Mouse (Mus musculus): ENCODE results near the gene Trp73.
A peak's percentile ranks its signal among the peaks of the same experiment; 100 is the strongest.

Gene Trp73

DNA sequence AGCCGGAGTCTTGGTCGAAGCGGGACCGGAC lies at the start of gene Trp73:
Gene Trp73, minus strand, starts transcription at position 27 of the 31 bp plus-strand sequence.
- no peak for DNase-seq (ENCODE audit: extremely low spot score)

DNA sequence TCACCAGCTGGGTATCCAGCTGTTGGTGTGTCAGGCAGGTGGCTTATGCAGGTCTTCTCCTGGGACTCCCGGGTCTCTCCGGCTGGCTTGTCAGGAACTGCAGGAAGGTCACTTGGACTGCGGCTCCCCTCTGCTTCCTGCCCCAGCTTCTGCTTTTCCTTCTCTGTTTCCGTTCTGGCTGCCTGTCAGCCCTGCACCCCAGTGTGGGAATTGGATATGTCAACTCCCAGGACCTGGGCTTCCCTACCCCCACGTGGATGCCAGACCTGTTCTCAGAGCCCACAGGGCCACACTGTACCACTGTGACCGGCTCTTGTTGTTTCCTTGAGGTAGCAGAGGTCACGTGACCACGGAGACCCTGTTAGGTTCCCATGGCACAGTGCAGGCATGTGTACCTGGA lies 48.9 kb upstream of the Trp73 start:
- DNase-seq (ENCODE audit: extremely low spot score), result no peak

DNA sequence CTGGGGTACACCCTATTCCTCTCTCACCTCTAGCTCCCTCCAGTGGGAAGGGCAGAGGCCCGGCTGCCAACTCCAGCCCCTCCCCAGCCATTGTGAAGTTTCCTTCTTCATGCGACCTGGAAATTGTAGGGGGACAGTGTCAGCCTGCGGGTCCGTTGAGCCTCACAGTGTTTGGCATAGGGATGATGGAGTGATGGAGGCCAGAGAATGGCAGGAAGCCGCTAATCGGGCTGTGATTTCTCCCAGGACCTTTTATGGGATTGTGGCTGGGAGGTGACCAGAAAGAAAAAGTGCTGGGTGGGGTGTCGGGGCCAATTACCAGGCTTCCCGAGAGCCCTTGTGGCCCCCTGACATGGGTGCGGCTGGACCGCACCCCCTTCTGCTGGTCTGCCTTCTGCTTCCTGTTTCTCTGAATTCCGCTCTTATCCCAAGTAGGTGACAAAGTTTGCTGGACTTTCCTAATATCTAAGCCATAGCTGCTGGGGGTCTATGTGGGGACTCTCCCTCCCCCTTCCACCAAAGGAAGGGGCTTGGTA lies 46.1 kb upstream of the Trp73 start:
- DNase-seq (ENCODE audit: extremely low spot score), result no peak

DNA sequence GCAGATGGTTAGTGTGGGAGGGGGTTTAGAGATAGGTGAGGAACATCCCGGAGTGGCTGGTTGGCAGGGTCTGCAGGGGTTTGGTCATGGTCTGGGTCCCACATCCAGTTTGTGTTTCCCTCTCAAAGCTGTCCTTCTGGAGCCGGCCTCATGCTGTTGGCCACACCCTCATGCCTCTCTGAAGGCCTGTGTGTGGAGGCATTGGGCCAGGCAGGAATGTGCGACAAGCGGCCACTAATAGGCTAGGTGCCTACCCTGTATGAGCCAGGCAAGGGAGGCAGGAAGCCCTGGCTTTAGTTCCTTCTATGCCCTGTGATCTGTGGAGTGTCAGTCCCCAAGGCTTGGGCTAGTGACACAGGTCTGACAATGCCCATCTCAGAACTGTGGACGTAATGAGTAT lies 45.0 kb upstream of the Trp73 start:
- DNase-seq (ENCODE audit: extremely low spot score), result no peak

DNA sequence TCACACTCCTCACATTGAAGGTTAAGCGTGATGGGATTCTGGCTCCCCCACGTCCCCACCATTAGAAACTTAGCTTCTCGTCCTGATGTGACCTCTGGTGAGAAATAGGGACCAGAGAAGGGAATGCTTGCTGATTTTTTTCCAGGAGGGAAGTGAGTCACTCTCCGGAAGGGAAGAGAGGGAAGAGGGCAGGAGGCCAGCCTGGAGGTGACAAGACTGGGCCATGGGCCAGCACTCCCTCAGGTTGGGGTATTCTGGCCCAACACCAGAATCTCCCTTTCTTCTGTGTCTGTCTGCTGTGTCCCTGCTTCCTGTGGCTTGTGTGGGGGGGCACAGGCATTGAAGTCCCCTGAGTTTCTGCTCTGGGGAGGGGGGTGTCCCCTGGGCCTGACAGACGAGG lies 43.6 kb upstream of the Trp73 start:
- no peak for DNase-seq (ENCODE audit: extremely low spot score)

DNA sequence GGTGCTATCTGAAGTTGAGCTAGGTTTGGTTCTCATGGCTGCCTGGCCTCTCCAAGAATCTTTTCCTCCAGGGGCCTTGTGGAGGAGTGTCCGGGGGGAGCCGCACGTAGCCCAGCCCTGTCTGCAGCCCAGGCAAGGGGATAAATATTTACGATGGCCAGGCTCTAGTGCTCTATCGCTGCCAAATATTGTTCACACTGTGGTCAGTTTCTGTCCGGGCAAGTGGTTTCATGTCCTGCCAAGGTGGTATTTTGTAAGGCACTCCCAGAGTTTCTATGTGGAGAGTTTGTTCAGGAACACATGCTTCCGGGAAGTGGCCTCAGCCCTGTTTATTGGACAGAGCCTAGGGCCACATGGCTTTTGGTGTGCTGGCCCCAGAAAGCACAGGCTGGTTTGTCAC lies 41.0 kb upstream of the Trp73 start:
- no peak for DNase-seq (ENCODE audit: extremely low spot score)

DNA sequence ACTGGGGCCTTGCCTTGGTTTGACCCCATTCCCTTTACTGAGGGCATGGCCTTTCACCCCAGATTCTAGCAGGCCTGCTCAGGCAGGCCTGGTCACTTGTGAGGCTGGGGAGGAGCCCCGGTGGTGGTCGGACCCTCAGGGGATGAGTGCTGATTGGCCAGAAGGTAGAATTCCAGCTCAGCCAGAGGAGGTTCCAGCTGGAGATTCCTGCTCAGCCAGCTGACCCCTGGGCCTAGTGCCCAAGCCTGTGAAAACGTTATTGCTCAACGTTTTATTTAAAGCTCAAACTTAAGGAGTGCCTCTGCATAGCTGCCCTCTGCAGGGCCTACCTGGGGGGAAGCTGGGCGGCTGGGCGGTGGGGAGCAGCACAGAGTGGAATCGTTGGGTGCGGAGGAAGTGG lies 37.2 kb upstream of the Trp73 start:
- peak; percentile 52 for DNase-seq (ENCODE audit: extremely low spot score)

DNA sequence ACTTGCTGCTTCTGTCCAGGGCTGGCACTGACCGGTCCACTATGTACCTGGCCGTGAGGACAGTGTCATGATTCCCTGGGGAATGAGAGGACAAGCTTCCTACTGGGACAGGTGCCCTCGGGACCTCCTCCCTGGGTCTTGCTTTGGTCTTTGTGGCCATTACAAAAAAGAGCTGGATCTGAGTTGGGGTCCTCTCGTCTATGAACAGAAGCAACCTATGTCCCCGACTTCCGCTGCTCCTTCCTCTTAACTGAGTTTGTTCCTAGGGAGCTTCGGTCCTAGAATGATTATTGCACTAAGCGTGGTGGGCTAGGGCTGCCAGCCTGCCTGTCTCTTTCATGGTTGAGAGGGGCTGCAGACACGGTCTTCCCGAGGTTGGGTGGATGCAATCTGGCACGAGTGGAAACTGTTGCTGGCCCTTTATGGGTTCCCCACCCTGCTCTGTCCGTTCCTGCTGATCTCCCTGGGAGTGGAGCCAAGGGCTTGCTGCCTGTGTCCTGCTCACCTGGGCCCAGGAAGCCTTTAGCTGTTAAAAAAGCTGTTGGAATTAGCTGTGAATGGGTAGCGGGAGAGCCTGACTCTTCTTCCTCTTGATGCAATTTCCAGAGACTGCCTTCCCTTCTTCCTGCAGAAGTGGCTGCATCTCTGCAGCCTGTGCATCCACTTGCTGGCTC lies 32.1 kb upstream of the Trp73 start:
- no peak for DNase-seq (ENCODE audit: extremely low spot score)

DNA sequence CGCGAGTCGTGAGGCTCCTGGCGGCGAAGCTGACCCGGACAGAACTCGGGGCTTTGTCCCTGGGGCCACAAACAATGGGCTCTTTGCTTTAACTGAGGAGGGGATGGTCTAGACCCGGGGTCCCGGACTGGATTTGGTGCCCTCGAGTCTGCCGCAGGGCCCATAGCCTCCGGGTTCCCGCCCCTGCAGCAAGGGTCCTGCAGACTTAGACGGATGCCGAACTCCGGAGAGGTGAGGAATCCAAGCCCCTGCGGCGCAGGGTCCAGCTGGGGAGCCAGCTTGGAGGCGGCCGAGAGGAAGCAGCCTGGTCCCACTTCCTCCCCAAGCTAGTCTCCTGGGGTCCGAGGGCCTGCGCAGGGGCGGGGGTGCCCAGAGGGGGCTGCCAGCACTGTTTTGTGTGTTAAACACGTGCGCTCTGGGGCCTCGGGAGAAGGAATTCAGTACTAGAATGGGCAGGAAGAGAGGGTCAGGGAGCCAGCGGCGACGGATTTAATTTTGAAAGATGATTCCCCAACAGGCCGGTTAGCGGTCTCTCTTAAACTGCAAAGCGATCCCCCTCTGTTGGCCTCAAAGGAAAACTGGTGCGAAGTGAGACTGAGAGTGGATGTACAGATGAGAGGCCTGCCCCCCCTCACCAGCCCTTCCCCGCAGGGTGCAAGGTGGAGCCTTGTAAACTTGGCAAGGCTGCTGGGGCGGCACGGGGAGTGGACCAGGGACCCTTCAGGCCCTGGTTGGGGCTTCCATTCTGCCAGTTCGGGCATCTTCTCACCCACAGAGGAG lies 31.3 kb upstream of the Trp73 start:
- DNase-seq (ENCODE audit: extremely low spot score), result peak; percentile 66

DNA sequence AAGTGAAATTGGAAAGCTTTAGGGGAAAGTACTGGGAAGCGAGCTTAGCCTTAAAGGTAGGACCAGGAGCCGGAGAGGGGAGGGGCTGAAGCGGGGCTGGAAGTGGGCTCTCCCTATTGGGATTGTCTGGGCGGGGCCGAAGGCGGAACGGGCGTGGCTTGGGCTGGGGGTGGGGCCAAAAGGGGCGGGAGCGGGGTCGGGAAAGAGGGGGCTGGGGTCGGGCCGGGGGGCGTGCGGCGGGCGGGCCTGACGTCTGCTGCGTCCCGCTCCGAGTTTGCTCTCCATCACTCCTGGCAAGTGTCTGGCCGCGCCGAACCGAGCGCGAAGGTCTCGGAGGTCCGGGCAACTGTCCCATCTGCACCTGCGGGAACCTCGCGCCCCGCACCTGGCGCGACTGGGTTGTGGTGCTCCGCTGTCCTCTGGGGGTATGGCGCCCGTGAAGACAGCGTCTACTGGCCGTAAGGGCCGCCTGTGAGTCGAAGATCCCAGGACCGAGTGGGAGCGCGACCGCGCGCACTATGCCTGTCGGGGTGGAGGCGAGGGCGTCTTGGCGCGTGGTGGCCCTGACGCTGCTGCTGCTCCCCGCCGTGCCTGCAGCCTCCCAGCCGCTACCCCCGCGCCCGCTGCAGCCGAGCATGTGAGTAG lies 30.6 kb upstream of the Trp73 start, which contains the start of gene Megf6:
Gene Megf6, plus strand, starts transcription at position 225 of the 645 bp plus-strand sequence.
- DNase-seq (ENCODE audit: extremely low spot score), result peak; percentile 89

DNA sequence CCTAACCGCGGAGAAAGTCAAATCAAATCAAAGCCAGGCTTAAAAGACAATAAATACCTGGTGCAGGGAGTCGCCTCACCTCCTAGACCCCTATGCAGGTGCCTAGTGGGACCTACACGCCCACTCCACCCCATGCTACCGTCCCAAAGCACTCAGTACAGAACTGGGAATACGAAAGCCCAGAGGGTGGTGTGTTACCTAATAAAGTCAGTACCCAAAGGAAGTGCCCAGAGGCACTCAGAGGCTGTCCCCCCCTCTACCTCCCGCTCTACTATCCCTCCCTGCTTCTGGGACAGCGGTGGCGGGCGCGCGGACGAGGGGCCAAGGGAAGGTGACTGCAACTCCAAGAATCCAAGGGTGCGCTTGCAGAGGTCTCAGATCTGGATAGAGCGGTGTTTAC lies 30.0 kb upstream of the Trp73 start:
- no peak for DNase-seq (ENCODE audit: extremely low spot score)

DNA sequence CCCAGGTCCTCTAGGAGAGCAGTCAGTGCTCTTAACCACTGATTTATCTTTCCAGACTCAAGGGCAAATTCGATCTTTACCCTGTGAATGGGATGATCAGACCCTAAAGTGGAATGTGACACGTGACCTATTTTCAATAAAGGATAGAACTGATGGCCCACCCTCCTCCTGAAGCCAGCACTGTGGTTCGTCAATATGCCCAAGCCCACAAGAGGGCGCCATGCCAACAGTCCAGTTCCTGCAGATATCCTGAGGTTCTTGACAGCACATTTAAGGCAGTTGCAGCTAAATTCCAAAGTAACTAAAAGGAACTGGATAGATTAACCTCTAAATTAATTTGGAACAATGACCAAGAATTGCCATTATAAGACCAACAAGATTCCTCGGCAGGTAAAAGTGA lies 27.0 kb upstream of the Trp73 start:
- peak; percentile 59 for DNase-seq (ENCODE audit: extremely low spot score)

DNA sequence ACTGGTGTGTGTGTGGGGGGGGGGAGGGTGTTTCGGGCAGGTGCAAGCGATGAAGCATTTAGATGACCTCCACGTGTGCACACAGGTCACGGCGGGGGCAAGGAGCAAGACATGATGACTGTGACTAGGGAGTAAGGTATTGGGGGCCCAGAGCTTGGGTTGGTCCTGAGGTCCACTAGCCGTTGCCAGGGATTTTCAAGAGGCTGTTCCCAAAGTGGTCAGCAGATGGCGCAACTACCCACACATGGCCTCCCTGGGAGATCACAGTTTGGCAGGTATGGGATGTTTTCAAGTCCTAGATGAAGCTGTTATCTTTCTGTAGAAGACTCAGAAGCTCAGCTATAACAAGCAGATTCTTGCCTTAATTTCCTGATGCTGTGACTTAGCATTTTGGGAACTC lies 23.3 kb upstream of the Trp73 start:
- DNase-seq (ENCODE audit: extremely low spot score), result peak; percentile 77

DNA sequence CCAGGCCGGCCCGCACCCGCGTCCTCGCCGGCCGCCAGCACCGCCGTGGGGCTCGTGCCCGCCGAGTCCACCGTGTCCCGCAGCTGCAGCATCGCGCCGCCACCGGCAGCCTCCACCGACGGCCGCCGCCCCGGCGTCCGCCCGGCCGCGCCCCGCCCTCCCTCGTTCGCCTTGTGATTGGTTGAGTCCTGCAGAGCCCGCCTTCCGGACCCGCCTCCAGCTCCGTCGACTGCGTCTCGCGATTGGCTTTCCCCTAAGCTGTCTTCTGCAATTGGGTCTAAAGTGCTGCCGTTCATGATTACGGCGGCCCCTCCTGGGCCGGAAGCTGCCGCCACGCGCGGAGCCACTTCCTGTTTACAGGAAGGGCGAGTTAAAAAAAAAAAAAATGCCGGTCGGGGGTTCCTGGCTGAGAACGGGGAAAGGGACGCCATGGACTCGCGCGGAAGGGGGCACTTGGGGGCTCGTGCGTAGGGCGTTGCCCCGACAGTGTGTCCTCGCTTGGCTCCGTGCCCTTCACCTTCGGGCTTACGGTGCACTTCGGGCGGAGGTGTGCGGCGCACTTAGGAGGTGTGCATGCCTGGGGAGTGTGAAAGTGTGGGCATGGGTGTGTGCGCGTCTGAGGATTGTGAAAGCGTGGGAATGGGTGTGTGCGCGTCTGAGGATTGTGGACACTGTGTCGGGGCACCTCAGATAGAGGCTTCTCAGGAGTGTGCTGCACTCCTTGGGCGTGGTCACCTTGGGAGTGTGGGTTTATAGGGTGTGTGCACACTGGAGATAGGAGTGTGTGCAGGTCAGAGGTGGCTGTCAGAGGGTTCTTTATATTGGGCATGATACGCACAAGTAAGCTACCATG lies 20.8 kb upstream of the Trp73 start, which contains the start of gene Tprgl:
Gene Tprgl, minus strand, starts transcription at position 129 of the 853 bp plus-strand sequence.
- peak; percentile 97 for DNase-seq (ENCODE audit: extremely low spot score)

DNA sequence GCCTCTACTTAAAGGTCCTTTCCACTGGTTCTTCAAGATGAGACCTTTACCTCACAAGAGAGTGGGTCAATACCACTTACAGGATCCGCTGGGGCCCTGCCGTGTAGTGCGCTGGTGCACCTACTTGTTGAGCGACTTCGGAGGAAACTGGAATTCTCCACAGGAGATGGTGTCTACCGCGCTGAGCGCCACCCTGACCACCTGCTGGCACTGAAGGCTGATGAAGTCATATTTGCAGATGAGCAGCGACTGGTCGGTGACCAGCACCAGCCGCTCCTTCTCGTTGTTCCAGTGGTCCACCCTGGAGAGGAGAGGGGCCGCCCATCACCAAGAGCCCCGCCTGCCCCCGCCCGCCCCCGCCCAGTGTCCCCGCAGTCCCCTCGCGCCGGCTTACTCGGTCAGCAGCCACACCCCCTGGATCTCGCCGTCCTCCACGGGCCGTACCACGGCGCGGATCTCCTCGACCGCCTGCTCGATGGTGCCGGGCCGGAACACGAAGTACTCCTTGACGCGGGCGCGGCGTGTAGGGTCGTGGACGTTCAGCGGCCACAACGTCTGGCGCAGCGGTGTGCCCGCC lies 20.0 kb upstream of the Trp73 start:
- DNase-seq (ENCODE audit: extremely low spot score), result no peak

DNA sequence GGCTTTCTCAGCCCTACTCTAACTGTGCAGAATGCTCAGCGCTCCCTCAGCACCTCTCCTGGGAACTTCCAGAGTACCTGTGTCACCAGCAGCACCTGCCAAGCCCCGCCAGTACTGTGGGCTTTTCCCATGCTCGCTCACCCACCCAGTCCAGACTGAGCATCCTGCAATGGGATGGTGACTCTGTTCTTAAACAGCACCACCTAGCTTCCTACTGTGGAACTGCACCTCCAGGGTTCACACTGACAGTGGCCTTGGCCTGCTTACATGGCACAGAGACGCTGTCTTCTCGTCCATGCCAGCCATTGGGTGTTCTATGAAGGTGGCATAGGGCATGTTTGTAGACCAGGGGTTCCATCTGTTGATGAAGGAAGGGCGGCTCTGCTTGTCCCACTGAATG lies 19.0 kb upstream of the Trp73 start:
- peak; percentile 83 for DNase-seq (ENCODE audit: extremely low spot score)

DNA sequence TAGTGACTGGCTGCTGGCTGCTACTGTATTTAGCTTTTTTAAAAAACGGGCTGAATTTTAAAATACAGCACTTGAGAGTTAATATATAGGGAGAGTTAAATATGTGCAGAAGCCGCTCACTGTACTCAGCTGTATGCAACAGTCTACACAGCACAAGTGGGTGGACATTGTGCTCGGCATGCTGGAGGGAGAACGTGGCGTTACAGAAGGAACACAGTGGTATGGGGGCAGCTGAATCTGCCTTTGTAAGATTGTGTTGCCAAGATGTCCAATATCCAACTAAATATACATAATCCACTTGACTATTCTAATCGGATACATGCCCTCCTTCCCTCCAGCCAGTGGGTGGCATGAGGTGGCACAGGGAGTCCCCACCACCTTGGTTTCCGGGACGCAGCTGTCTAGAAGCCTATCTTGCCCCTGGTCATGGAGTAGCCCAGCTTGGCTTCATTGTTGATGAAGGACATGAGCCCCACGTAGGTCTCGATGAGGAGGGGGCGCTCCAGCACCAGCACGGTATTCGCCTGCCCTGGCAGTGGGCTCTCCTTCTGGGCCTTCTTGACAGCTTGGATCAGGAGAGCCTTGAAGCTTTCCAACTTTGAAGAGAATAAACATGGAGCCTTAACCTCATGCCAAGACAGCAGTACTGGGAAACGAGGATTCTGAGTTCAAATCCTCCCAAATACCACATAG lies 18.1 kb upstream of the Trp73 start:
- no peak for DNase-seq (ENCODE audit: extremely low spot score)

DNA sequence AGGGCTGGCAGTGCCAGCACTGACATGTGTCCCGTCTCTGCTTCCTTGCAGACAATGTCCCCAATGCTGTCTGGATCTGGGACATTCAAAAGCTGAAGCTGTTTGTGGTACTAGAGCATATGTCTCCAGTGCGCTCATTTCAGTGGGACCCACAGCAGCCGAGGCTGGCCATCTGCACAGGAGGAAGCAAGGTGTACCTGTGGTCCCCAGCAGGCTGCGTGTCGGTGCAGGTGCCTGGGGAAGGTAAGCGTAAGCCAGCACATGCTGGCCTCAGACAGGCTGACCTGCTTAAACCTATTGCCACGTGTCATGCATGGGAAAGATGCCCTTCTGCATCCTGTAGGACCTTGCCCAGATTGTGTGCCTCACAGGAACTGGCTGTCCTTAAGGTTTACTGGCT lies 16.0 kb upstream of the Trp73 start:
- DNase-seq (ENCODE audit: extremely low spot score), result no peak

DNA sequence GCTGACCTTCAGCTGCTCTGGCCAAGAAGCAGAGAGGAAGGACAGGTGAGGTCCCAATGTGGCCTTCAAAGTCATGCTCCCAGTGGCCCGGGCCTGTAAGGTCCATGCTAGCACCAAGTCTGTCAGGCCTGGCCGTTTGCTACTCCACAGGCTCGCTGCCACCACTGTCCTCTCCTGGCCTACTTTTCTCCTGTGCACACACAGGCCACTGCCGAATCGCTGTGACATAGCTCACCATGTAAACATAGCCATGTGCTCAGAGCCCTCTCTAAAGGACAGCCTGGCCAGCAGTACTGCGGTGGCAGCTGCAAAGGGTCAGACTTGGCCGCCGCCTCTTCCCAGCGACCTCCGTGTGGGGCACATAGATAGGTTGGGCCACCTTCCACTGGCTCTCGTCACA lies 14.1 kb upstream of the Trp73 start:
- no peak for DNase-seq (ENCODE audit: extremely low spot score)

DNA sequence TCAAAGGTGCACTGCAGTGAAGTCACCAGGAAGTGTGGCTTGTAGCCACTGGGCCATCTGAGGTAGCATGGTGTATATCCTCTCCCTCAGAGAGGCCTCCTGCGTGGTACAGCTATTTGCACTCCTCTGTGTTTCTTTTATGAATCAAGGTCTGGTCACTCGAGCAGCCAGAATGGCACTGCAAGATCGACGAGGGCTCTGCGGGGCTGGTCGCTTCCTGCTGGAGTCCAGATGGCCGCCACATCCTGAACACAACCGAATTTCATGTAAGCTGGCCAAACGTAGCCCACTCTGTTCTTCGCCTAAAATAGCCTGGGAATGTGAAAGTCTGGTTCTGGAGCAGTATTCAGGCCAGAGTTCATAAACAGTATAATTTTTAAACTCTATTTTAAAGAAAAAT lies 6.3 kb upstream of the Trp73 start:
- DNase-seq (ENCODE audit: extremely low spot score), result no peak

DNA sequence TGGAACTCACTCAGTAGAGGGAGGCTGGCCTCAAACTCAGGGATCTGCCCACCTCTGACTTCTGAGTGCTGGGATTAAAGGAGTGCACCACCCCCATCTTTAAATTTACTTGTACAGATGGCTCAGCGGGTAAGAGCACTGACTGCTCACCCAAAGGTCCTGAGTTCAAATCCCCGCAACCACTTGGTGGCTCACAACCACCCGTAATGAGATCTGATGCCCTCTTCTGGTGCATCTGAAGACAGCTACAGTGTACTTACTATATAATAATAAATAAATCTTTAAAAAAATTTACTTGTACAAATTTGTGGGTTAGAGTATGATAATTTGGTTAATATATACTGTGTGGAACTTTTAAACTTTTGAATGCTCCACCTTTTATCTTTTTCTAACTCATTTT lies 4.7 kb upstream of the Trp73 start:
- DNase-seq (ENCODE audit: extremely low spot score), result no peak
